Mouse (Mus musculus) layer of hippocampus, adult 9-11 months (tissue): ENCODE results near the gene Blcap.
A peak's percentile ranks its signal among the peaks of the same experiment; 100 is the strongest.
"Not testable (repeated sequence)": the region's sequence is repeated elsewhere in the genome, so short reads cannot be mapped to it uniquely, and the experiment has no call there.

Experiments
- DNase-seq: peaks from one replicate; pipeline ENCODE4 v3.0.0; 2022

Gene Blcap

DNA sequence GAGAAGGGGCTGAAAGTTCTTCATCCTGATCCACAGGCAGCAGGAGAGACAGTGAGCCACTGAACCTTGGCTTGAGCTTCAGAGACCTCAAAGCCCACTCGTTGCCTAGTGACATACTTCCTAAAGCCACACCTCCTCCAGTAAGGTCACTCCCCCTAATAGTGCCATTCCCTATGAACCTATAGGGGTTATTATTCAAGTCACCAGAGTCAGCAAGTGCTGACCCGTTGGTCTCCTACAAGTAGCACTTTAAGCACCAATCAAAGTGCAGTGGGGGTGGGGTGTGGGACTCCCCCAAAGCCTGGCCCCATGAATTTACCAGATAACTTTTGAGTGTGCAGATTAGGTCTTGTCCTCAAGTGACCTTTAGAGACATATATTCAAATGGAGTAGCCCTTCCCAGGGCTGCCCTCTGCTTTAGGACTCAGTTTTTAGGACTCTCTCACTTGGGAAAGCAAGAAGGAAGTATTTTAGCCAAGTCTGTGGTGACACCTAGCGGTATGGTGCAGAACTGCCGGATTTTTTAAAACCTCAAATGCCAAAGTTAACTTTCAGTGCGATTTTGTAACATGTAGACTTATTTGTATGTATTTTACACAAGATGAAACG lies at the start of gene Blcap:
Blcap (minus strand) TSS at position 51 of the 609 bp plus-strand sequence.
- DNase-seq, result peak; percentile 5

DNA sequence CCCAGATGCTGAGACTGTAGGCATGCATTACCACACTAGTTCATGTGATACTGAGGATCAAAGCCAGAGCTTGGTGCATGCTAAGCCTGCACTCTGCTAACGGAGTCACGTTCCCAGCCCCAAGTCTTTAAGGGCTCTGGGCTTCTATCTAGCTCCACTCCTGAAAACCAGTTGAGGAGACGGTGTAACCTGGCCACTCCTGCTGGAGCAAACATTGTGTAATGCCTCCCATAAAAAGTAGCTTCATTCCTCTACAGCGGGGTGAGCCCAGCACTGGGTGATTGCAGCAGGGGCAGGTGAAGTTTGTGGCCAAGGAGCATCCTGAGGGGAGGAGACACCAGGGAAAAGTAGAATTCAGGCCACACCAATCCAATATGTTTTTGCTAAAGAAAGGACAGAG lies 47.3 kb upstream of the Blcap start:
- DNase-seq, result no peak

DNA sequence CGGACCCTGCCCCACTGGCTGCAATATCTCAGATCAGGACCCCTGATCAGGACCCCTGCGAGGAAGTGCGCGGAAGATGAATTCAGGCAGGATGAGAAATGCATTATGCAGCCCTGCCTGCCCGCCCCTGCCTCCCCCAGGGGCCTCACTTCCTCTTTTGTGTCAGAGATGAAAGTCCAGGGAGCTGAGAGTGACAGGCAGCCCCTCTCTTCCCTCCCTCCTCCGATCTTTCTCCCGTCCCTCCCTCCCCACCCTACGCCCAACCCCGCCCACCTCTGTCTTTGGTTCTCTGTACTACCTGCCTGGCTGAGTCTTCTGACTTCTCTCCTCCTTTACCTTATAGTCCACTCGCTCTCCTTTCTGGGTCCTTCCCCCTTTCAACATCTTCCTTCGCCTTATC lies 42.9 kb upstream of the Blcap start:
- DNase-seq, result no peak

GRCm38 (mm10) chr2:157611735-157612134 lies 40.7 kb upstream of the Blcap start:
- DNase-seq, result no peak

DNA sequence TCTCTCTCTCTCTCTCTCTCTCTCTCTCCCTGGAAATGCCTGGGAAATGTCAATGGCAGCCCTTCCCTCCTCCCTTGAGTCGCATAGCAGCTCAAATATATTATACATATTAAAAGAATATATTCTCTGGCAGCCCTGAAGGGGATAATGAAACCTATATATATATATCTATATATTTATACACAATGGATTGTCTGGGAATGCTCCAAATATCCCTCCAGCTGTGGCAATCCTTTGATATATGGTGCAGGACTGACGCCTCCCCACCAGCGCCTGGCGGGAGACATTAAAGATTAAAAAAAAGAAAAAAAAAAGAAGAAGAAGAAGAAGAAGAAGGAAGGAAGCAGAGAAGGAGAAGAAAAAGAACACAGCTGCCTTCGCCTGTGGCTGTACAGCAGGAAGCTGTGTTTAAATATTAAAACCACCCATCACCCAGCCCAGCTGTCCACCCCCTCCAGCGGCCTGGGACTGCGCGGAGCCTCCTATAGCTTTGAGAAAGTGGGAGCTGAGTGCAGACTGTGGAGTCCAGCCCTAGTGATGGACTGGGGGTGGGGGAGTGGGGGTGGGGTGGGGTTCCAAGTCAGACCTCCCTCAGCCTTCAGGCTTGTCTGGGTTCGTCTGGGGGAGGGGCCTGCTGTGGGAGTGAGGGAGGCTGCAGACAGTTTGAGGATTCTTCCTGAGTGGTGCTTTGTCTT lies 36.6 kb upstream of the Blcap start:
- DNase-seq, result no peak

GRCm38 (mm10) chr2:157605025-157605675 lies 34.1 kb upstream of the Blcap start:
- DNase-seq, result peak; percentile 36

GRCm38 (mm10) chr2:157601435-157601839 lies 30.4 kb upstream of the Blcap start:
- DNase-seq, result no peak

- DNase-seq, result no peak
Measured at GRCm38 (mm10) chr2:157596876-157597566, 25.9 kb upstream of the Blcap start.

GRCm38 (mm10) chr2:157585351-157585750 lies 14.3 kb upstream of the Blcap start:
- DNase-seq, result not testable (repeated sequence)

DNA sequence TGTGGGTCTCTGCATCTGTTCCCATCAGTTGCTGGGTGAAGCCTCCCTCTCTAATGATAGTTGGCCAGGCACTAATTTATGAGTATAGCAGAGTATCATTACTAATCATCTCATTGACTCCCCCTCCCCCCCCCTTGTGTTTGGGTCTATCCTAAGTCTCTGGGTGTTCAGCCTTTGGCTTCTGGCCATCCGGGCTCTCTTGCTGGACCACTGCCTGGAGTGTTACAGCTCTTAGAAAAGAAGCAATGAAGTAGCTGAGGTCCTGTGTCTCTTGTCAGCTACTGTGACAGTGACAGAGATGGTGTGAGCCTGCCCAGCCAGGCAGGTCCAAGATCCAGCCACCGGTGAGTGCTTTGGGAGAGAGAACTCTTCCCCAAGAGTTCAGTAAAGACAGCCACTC lies 1.7 kb upstream of the Blcap start:
- no peak for DNase-seq

DNA sequence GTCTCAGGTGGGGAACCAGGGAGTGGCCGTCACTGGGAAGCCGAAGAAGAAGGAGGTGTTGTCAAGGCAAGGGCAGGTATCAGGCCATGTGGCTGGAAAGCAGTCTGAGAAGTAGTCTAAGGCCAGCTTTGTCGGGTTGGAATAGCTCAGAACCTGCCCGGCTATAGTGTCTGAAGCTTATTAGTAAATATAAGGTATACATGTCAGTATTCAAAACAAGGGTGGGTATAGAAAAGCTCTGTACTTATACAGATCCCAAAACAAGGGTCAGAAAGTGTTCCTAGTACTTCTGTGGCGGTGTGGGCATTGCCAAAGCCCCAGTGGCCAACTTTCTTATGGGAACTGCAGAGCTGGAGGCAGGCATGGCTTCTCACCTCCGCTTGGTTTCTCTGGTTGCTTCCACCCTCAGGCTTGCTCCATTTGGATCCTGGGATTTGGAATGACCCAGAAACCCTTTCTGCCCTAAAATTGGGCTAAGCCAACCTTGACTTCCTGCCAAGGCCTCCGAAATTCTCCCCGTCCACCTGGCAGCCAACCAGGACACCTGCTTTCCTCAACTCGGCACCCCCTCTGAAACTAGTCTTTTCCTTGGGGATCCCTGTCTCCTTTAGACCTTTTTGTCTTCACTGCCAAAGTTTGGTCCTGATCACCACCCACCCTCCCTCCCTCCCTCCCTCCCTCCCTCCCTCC lies 1.1 kb downstream of the Blcap start:
- no peak for DNase-seq

DNA sequence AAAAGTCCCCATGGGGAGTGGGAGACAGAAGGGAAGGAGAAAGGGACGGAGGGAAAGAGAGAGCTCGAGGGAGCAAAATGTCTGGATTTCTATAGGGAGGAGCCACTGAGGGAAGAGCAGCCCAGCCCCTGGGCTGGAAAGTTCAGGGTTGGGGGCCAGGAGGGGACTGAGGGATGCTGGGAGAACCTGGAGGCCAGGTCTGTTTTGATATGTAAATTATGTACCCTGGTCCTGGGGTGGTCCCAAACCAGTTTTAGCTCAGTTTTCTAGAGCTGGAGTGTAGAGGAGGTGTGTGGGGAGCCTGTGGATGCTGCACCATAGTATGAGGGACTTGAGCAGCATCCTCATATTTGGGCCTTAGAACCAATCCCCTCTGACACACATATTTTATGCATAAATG lies 2.2 kb downstream of the Blcap start:
- peak; percentile 1 for DNase-seq

GRCm38 (mm10) chr2:157567235-157567961 lies 3.7 kb downstream of the Blcap start:
- peak; percentile 10 for DNase-seq

GRCm38 (mm10) chr2:157566260-157566952 lies 4.7 kb downstream of the Blcap start:
- peak; percentile 86 for DNase-seq

DNA sequence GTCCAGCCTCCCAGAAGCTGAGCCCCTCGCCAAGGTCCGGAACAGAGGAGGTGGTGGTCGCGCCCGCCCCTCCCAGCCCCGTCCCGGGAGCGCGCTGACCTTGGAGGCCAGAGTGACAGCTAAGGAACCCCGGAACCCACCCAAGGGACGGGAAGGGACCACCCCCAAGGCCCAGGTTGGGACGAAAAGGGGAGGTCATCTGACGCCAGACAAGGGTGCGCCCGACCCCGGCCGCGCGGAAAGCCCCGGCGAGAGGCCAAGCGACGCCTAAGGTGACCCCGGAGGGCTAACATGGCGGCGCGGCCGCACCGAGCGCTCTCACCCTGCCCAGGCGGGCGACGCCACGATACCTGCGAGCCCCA lies 5.2 kb downstream of the Blcap start:
- DNase-seq, result no peak

- DNase-seq, result no peak
Measured at GRCm38 (mm10) chr2:157565446-157565845, 5.6 kb downstream of the Blcap start.

DNA sequence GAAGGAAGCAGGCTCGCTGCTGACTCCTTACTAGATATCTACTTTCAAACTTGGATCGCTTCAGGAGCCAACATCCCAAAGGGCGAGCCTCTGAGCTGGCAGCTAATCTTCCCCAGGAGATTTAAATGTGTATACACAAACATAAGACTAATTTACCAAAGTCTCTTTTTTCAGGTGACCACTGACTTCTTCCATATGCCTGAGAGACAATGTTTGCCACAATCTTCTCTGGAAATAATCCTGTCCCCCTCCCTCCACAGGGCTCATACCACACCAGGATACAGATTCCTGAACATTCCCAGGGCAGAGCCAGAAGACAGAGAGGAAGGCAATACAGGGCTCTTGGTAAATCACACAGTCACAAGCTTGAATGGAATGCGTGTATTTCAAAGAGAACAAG lies 6.4 kb downstream of the Blcap start:
- DNase-seq, result no peak

DNA sequence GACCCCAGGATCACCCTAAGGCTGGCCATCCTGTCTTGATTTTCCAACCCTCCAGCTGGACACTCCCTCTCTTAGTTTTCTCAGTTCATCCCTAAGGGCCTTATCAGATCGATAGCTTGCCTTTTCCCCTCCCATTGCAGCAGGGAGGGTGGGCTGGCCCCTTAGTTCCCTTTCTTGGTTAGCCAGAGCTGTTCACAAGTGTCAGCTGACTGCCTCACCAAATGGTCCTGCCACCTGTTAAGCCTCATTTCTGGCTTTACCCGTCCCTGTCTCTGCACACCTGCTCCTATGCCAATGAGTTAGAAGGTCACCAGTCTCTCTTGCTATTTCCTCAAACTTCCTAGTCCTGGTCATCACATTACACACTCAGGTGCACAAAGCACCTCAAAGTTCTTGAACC lies 8.0 kb downstream of the Blcap start:
- DNase-seq, result no peak

DNA sequence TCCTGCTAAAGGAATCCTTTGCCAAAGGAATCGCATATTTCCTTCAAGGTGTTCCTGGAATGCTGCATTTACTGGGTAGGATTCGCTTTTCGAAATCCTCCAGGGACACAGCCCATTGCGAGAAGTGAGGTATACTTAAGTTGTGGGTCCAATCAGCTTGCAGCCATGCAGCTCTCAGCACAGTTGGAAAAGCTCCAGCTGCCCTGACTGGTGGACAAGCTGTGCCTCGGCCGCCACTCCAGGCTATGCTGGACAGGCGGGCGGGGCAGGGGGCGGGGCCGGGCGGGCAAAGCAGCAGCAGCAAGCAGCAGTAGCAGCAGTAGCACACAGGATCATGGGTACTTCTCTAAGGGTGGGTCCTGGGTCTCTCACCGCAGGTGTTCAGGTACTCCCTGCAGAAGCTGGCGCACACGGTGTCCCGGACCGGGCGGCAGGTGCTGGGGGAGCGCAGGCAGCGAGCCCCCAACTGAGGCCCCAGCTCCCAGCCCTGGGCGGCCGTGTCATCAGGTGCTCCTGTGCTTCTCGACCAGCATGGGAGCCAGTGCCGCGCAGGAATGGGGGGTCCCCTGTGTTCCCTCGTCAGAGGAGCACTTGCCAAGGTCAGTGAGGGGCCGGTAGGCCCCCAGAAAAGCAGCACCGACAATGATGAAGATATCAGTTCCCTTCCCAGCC lies 9.8 kb downstream of the Blcap start:
- peak; percentile 83 for DNase-seq

- no peak for DNase-seq
Measured at GRCm38 (mm10) chr2:157560302-157560701, 10.8 kb downstream of the Blcap start.

DNA sequence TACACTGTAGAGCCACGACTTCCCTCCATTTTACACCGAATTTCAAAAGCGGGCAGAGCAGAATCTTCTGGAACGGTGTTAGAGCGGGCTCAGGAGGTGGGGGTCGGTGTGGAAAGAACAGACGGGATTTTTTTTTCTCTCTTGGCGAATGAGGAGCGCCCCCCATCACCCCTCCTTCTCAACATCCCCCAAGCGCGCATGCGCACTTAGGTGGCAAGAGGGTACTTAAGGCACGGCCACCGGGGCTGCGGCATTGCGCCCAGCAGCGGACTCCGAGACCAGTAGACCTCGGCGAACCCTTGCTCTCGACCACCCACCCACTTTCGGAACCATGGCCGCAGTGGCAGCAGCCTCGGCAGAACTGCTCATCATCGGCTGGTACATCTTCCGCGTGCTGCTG lies 11.2 kb downstream of the Blcap start, which contains the start of gene Nnat:
Nnat (plus strand) TSS at position 221 of the 400 bp plus-strand sequence.
- DNase-seq, result peak; percentile 36
